Mouse (Mus musculus) bone marrow macrophage, adult 2 months (primary cell): ENCODE results near the gene Dtl.

Experiments
- CTCF ChIP-seq: IDR thresholded peaks from 2 replicates; pipeline ENCODE4 v1.5.1; 2012; ENCODE audit warnings: low read depth, mild to moderate bottlenecking, low read length, moderate library complexity
- POLR2A ChIP-seq: IDR thresholded peaks from 2 replicates; pipeline ENCODE4 v1.6.1; 2012; ENCODE audit warnings: mild to moderate bottlenecking, low read depth, low read length, borderline replicate concordance

DNA sequence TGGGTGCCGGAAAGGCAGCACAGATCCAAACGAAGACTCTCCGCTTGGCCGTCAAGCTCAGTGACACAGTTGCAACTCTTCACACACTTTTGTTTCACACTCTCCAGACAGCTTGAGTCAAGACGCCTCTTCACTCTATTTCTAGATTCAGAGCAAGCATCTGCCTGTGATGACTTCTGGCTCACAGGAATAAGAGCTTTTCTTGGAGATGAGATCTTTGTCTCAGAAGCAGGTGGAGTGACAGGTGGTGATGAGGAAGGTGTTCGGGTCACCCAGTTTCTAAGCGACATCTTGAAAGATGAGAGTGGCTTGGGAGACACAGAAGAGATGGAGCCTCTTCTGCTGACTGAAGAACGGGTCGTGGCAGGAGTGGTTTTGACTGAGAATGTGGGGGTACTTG lies 34.3 kb downstream of the Dtl start:
- TF ChIP-seq POLR2A (no peak), CTCF (no peak)
